Mouse (Mus musculus) testis, adult 2 months (tissue): ENCODE data around the gene Gm33543. TPM values are rescaled to one million over a fixed set of nuclear protein-coding genes. Genes with fewer than 3 reads are reported as not detected.

Experiments
- H3K27ac ChIP-seq: fragments of 200-500 bp; 2 replicates; pipeline ENCODE4 v1.5.1; 2012; ENCODE audit warnings: low read depth, low read length; ENCODE audit not compliant: control insufficient read depth, insufficient read depth
- H3K27me3 ChIP-seq: fragments of 200-500 bp; 2 replicates; pipeline ENCODE4 v1.6.1; 2012; ENCODE audit warnings: mild to moderate bottlenecking, low read length, moderate library complexity; ENCODE audit not compliant: control insufficient read depth, insufficient read depth
- H3K36me3 ChIP-seq: fragments of 200-500 bp; 2 replicates; pipeline ENCODE4 v1.6.1; 2012; ENCODE audit warnings: mild to moderate bottlenecking, low read length; ENCODE audit not compliant: control insufficient read depth, insufficient read depth
- H3K4me1 ChIP-seq: fragments of 200-500 bp; 2 replicates; pipeline ENCODE4 v1.6.1; 2012; ENCODE audit warnings: low read length; ENCODE audit not compliant: control insufficient read depth, insufficient read depth
- H3K4me3 ChIP-seq: fragments of 200-500 bp; 2 replicates; pipeline ENCODE4 v1.5.1; 2012; ENCODE audit warnings: low read depth, mild to moderate bottlenecking, low read length, moderate library complexity, mixed read lengths; ENCODE audit not compliant: control insufficient read depth
- CTCF ChIP-seq: fragments of 200-500 bp; IDR thresholded peaks from 2 replicates; pipeline ENCODE4 v1.5.1; 2012; ENCODE audit warnings: low read depth, mild to moderate bottlenecking, inconsistent platforms, low read length, moderate library complexity; ENCODE audit not compliant: control insufficient read depth, insufficient read depth, insufficient replicate concordance
- POLR2A ChIP-seq: fragments of 200-500 bp; IDR thresholded peaks from 2 replicates; pipeline ENCODE4 v1.6.1; 2012; ENCODE audit warnings: low read depth, mild to moderate bottlenecking, inconsistent platforms, low read length, moderate library complexity; ENCODE audit not compliant: control insufficient read depth
- polyA plus RNA-seq: library from polyadenylated mRNA; depleted of rRNA; stranded (reverse); fragments of >200 nt; gene quantifications from 2 replicates; pipeline ENCODE4 v1.2.3, GENCODE M21; 2012; rRNA removed

Gene Gm33543
- polyA plus RNA-seq, 1 experiment = not detected

GRCm38 (mm10) chr10:95774001-95774628, 68.6 kb downstream of the Gm33543 start:
- H3K27me3 ChIP-seq = no peaks in the 10 kb centered on the region
- peaks cover 3% of the 10 kb centered on the region; the same call in 1 of the 2 replicates for H3K4me1 ChIP-seq
- H3K27ac ChIP-seq = no peak overlapping the region
- no peaks in the 10 kb centered on the region for H3K36me3 ChIP-seq
- TF ChIP-seq CTCF (no peak), POLR2A (no peak)
- H3K4me3 ChIP-seq = no peak overlapping the region

Other genes with a start within 250 kb of the Gm33543 start
- gene Anapc15-ps, start 169.5 kb downstream of the Gm33543 start, polyA plus RNA-seq = not detected in 2 replicates
- 2.3 and 2.6 TPM in 2 replicates for gene Eea1, start 97.7 kb upstream of the Gm33543 start, polyA plus RNA-seq